Mouse (Mus musculus) intestine, embryonic 14.5 days (tissue): ENCODE results near the gene Lamc2. TPM values are rescaled to one million over a fixed set of nuclear protein-coding genes. Genes with fewer than 3 reads are reported as not detected.

Experiments
- ATAC-seq: fragments of 200-750 bp; cut with Nextera tagmentation; replicated peaks from 2 replicates; pipeline ENCODE4 v1.8.0; 2017; ENCODE audit warnings: low read depth, moderate number of reproducible peaks, moderate TSS enrichment, moderate library complexity; ENCODE audit not compliant: low FRiP score, low TSS enrichment
- DNase-seq: peaks from one replicate; pipeline ENCODE4 v3.0.0-alpha.2; 2018; ENCODE audit warnings: low spot score
- H3K27ac ChIP-seq: fragments of 300-500 bp; sonication (generic); 2 replicates; pipeline ENCODE4 v1.5.1; 2014; ENCODE audit warnings: low read depth, mild to moderate bottlenecking, control low read depth
- H3K27me3 ChIP-seq: fragments of 300-500 bp; sonication (generic); replicated peaks from 2 replicates; pipeline ENCODE4 v1.6.1; 2014; ENCODE audit warnings: low read length, control low read depth; ENCODE audit not compliant: control insufficient read depth, insufficient read depth
- H3K36me3 ChIP-seq: fragments of 300-500 bp; sonication (generic); 2 replicates; pipeline ENCODE4 v1.6.1; 2014; ENCODE audit warnings: low read length, control low read depth; ENCODE audit not compliant: control insufficient read depth, insufficient read depth
- H3K4me1 ChIP-seq: fragments of 300-500 bp; sonication (generic); replicated peaks from 2 replicates; pipeline ENCODE4 v1.6.1; 2014; ENCODE audit warnings: low read length, control low read depth, mixed read lengths; ENCODE audit not compliant: control insufficient read depth, insufficient read depth
- H3K4me2 ChIP-seq: fragments of 300-500 bp; sonication (generic); 2 replicates; pipeline ENCODE4 v1.6.1; 2014; ENCODE audit warnings: low read length
- H3K4me3 ChIP-seq: fragments of 300-500 bp; sonication (generic); 2 replicates; pipeline ENCODE4 v1.5.1; 2014; ENCODE audit warnings: low read depth, low read length, control low read depth, mixed read lengths
- H3K9ac ChIP-seq: fragments of 300-500 bp; sonication (generic); 2 replicates; pipeline ENCODE4 v1.6.1; 2014; ENCODE audit warnings: mild to moderate bottlenecking, low read length
- H3K9me3 ChIP-seq: fragments of 300-500 bp; sonication (generic); 2 replicates; pipeline ENCODE4 v1.6.1; 2016; ENCODE audit warnings: low read length, control low read depth; ENCODE audit not compliant: control insufficient read depth
- WGBS: fragments of 180-500 bp; shearing (Covaris S2); extraction: QIAGEN DNeasy Blood & Tissue Kit; methylation state at CpG from one replicate; pipeline ENCODE4 v1.1.7; 2014; 5-methylcytosine and 5-hydroxymethylcytosine counted together
- polyA plus RNA-seq: library from polyadenylated mRNA; unstranded; fragments of >200 nt; fragmentation: Nextera tagmentation; extraction: Ambion mirVana; gene quantifications from 2 replicates; pipeline ENCODE4 v1.2.1, GENCODE M21; 2014

Lamc2 gene
- polyA plus RNA-seq, 1 experiment from 2014 or later = 9.2 TPM

GRCm38 (mm10) chr1:153115315-153115714, 70.9 kb downstream of the Lamc2 start:
- Histone ChIP-seq H3K9me3 (no peaks in the 10 kb centered on the region), H3K4me2 (no peak overlapping the region), H3K4me1 (no peaks in the 10 kb centered on the region), H3K27me3 (no peaks in the 10 kb centered on the region), H3K27ac (no peak overlapping the region), H3K4me3 (no peak overlapping the region), H3K9ac (no peak overlapping the region), H3K36me3 (no peaks in the 10 kb centered on the region)
- ATAC-seq = no peak
- DNase-seq = no peak
- WGBS = 83% methylated on average over 8 of the region's 8 CpGs

- ATAC-seq (no peak), DNase-seq (no peak)
- no peaks in the 10 kb centered on the region for H3K9me3 ChIP-seq
- no peak overlapping the region for H3K4me3 ChIP-seq
- H3K4me1 ChIP-seq = no peaks in the 10 kb centered on the region
- no peak overlapping the region for H3K27ac ChIP-seq
- H3K9ac ChIP-seq = no peak overlapping the region
- no peak overlapping the region for H3K4me2 ChIP-seq
- no peaks in the 10 kb centered on the region for H3K36me3 ChIP-seq
- WGBS = 69% methylated on average over 4 of the region's 4 CpGs
- no peaks in the 10 kb centered on the region for H3K27me3 ChIP-seq
Observed at GRCm38 (mm10) chr1:153111596-153111995, 74.7 kb downstream of the Lamc2 start.

GRCm38 (mm10) chr1:153109836-153110235, 76.4 kb downstream of the Lamc2 start:
- H3K4me2 ChIP-seq = no peak overlapping the region
- no peak overlapping the region for H3K9ac ChIP-seq
- no peaks in the 10 kb centered on the region for H3K9me3 ChIP-seq
- no peaks in the 10 kb centered on the region for H3K27me3 ChIP-seq
- no peak overlapping the region for H3K4me3 ChIP-seq
- H3K36me3 ChIP-seq = no peaks in the 10 kb centered on the region
- 50% methylated on average over 3 of the region's 3 CpGs for WGBS
- ATAC-seq = no peak
- no peak for DNase-seq
- no peak overlapping the region for H3K27ac ChIP-seq
- H3K4me1 ChIP-seq = peaks cover 4% of the 10 kb centered on the region; the same call in 1 of the 2 replicates

GRCm38 (mm10) chr1:153109346-153109745, 76.9 kb downstream of the Lamc2 start:
- no peak for DNase-seq
- no peak for ATAC-seq
- no peaks in the 10 kb centered on the region for H3K9me3 ChIP-seq
- H3K27me3 ChIP-seq = no peaks in the 10 kb centered on the region
- H3K4me3 ChIP-seq = no peak overlapping the region
- H3K36me3 ChIP-seq = no peaks in the 10 kb centered on the region
- no peak overlapping the region for H3K9ac ChIP-seq
- 83% methylated on average over 5 of the region's 5 CpGs for WGBS
- no peak overlapping the region for H3K4me2 ChIP-seq
- no peak overlapping the region for H3K27ac ChIP-seq
- H3K4me1 ChIP-seq = peaks cover 4% of the 10 kb centered on the region; the same call in 1 of the 2 replicates

GRCm38 (mm10) chr1:153107866-153108265, 78.4 kb downstream of the Lamc2 start:
- peaks cover 4% of the 10 kb centered on the region; the same call in 1 of the 2 replicates for H3K4me1 ChIP-seq
- H3K4me2 ChIP-seq = no peak overlapping the region
- WGBS = 53% methylated on average over 7 of the region's 7 CpGs
- DNase-seq = no peak
- H3K27me3 ChIP-seq = no peaks in the 10 kb centered on the region
- H3K27ac ChIP-seq = no peak overlapping the region
- no peaks in the 10 kb centered on the region for H3K9me3 ChIP-seq
- H3K4me3 ChIP-seq = no peak overlapping the region
- no peak overlapping the region for H3K9ac ChIP-seq
- H3K36me3 ChIP-seq = no peaks in the 10 kb centered on the region
- ATAC-seq = no peak

GRCm38 (mm10) chr1:153104804-153105203, 81.4 kb downstream of the Lamc2 start:
- H3K9ac ChIP-seq = no peak overlapping the region
- H3K4me2 ChIP-seq = no peak overlapping the region
- no peak overlapping the region for H3K27ac ChIP-seq
- DNase-seq (no peak), ATAC-seq (no peak)
- 75% methylated on average over 12 of the region's 12 CpGs for WGBS
- H3K4me3 ChIP-seq = no peak overlapping the region
- H3K9me3 ChIP-seq = no peaks in the 10 kb centered on the region
- H3K27me3 ChIP-seq = no peaks in the 10 kb centered on the region
- H3K36me3 ChIP-seq = no peaks in the 10 kb centered on the region
- H3K4me1 ChIP-seq = peaks cover 4% of the 10 kb centered on the region; the same call in 1 of the 2 replicates

GRCm38 (mm10) chr1:153103186-153103554, 83.1 kb downstream of the Lamc2 start:
- H3K27me3 ChIP-seq = no peaks in the 10 kb centered on the region
- ATAC-seq = no peak

GRCm38 (mm10) chr1:153102296-153103185, 83.7 kb downstream of the Lamc2 start:
- 95% methylated on average over 17 of the region's 17 CpGs for WGBS

More at GRCm38 (mm10) chr1:153103186-153103554, 83.1 kb downstream of the Lamc2 start:
- no peaks in the 10 kb centered on the region for H3K36me3 ChIP-seq
- H3K27ac ChIP-seq = no peak overlapping the region
- no peaks in the 10 kb centered on the region for H3K9me3 ChIP-seq
- no peak overlapping the region for H3K9ac ChIP-seq
- 98% methylated on average over 8 of the region's 8 CpGs for WGBS
- DNase-seq = no peak
- no peak overlapping the region for H3K4me3 ChIP-seq
- no peak overlapping the region for H3K4me2 ChIP-seq
- peaks cover 4% of the 10 kb centered on the region; the same call in 1 of the 2 replicates for H3K4me1 ChIP-seq

More at GRCm38 (mm10) chr1:153102296-153103185, 83.7 kb downstream of the Lamc2 start:
- DNase-seq = no peak
- no peaks in the 10 kb centered on the region for H3K9me3 ChIP-seq
- H3K27ac ChIP-seq = no peak overlapping the region
- H3K27me3 ChIP-seq = no peaks in the 10 kb centered on the region
- H3K4me3 ChIP-seq = no peak overlapping the region
- no peak overlapping the region for H3K4me2 ChIP-seq
- H3K9ac ChIP-seq = no peak overlapping the region
- no peak for ATAC-seq
- H3K4me1 ChIP-seq = peaks cover 4% of the 10 kb centered on the region; the same call in 1 of the 2 replicates
- H3K36me3 ChIP-seq = no peaks in the 10 kb centered on the region
